Mouse (Mus musculus): ENCODE data around the gene Tstd1.

GRCm38 (mm10) chr1:171452923-171453322, 34.3 kb downstream of the Tstd1 start:
- no peak for TF ChIP-seq CTCF (IDR thresholded peaks at IDR 0.05 in 2 of 3, conservative IDR thresholded peaks at IDR 0.05 in 1 of 3; ENCODE audit: control insufficient read depth in 1 of 3, insufficient read depth in 1 of 3, low read depth in 2 of 3, low read length in 3 of 3, poor library complexity in 1 of 3, severe bottlenecking in 1 of 3)
- TF ChIP-seq EP300 (IDR thresholded peaks at IDR 0.05; ENCODE audit: low read depth in 1 of 2, low read length in 2 of 2), result no peak
- no peak for TF ChIP-seq CHD2 (IDR thresholded peaks at IDR 0.05; ENCODE audit: low read length)
- TF ChIP-seq CHD1 (IDR thresholded peaks at IDR 0.05; ENCODE audit: low read depth, low read length), result no peak
- no peak for TF ChIP-seq MAX (IDR thresholded peaks at IDR 0.05; ENCODE audit: low read length)
- TF ChIP-seq MYC (IDR thresholded peaks at IDR 0.05; ENCODE audit: low read depth, low read length), result no peak
- no peak for TF ChIP-seq MEF2A (IDR thresholded peaks at IDR 0.05; ENCODE audit: extremely low read depth, insufficient replicate concordance, low read depth, low read length, poor library complexity, severe bottlenecking)
- no peak for TF ChIP-seq POLR2A (IDR thresholded peaks at IDR 0.05; ENCODE audit: control insufficient read depth in 1 of 2, insufficient read depth in 1 of 2, low read depth in 1 of 2, low read length in 2 of 2, poor library complexity in 1 of 2)
- TF ChIP-seq POLR2AphosphoS2 (IDR thresholded peaks at IDR 0.05; ENCODE audit: low read length), result no peak
